ENCODE assay signal across 16 mouse cellular contexts in genomic region chr13:48443996-48444395, GRCm38 (mm10).
A peak's percentile ranks its signal among the peaks of the same experiment; 100 is the strongest.
DNase-seq lines count a peak whose midpoint lies in the region; ATAC-seq and TF ChIP-seq lines count a peak whose summit lies in the region.
"Had no signal": no experiment of that assay in that cellular context is flagged by ENCODE, and none has a peak within 500 bp of the region (broad histone marks: within the 10 kb centered on the region; RNA-seq: fewer than 3 reads in every experiment).

No protein-coding gene starts in this region.

- 0 out of 2 replicates have a peak overlapping the region, but pooled peaks have one; percentile 50 for H3K27ac ChIP-seq in hindbrain, embryonic 12.5 days
- H3K27ac ChIP-seq in hindbrain, embryonic 11.5 days (ENCODE audit: low read depth, low read length) = no peak overlapping the region
- H3K27ac ChIP-seq in stomach, embryonic 15.5 days = no peak overlapping the region
- no peak overlapping the region for H3K27ac ChIP-seq in stomach, postnatal 0 days (replicated peaks)
- peak overlapping the region; percentile 76 for H3K27ac ChIP-seq in midbrain, embryonic 12.5 days (replicated peaks)
- H3K27ac ChIP-seq: gastrocnemius, adult 2 months had no signal

- no peak overlapping the region for H3K9ac ChIP-seq in hindbrain, embryonic 12.5 days
- no peak overlapping the region for H3K9ac ChIP-seq in hindbrain, embryonic 11.5 days (ENCODE audit: low read depth, low read length)
- no peak overlapping the region for H3K9ac ChIP-seq in stomach, embryonic 15.5 days
- H3K9ac ChIP-seq in stomach, postnatal 0 days (ENCODE audit: low read length) = no peak overlapping the region
- H3K9ac ChIP-seq in midbrain, embryonic 12.5 days (replicated peaks) = no peak overlapping the region
- H3K9ac ChIP-seq: forebrain, postnatal 0 days had no signal

- no peak for TF ChIP-seq EP300 in stomach, postnatal 0 days (optimal IDR thresholded peaks at IDR 0.05)

- no peak for DNase-seq in hindbrain, embryonic 11.5 days (ENCODE audit: low spot score)
- DNase-seq in stomach, postnatal 0 days (ENCODE audit: low spot score) = no peak
- no peak for DNase-seq in retina, postnatal 1 day
- DNase-seq in MN1 (ENCODE audit: low spot score) = no peak
- DNase-seq: cerebellum, postnatal 14 days; forebrain, postnatal 0 days; gastrocnemius, adult 2 months; kidney, adult 8-10 months; kidney, postnatal 25 days; layer of hippocampus, adult 9-11 months; right cerebral cortex, adult 18-20 months had no signal

- TF ChIP-seq CTCF in stomach, postnatal 0 days (IDR thresholded peaks at IDR 0.05; ENCODE audit: low read depth) = no peak

- H3K4me1 ChIP-seq in hindbrain, embryonic 12.5 days = 0 out of 2 replicates have a peak, but pooled peaks cover 3% of the 10 kb centered on the region
- H3K4me1 ChIP-seq in hindbrain, embryonic 11.5 days (replicated peaks; ENCODE audit: control insufficient read depth, insufficient read depth, low read length) = no peaks in the 10 kb centered on the region
- H3K4me1 ChIP-seq in stomach, embryonic 15.5 days = no peaks in the 10 kb centered on the region
- no peaks in the 10 kb centered on the region for H3K4me1 ChIP-seq in stomach, postnatal 0 days (replicated peaks; ENCODE audit: control insufficient read depth, insufficient read depth)
- H3K4me1 ChIP-seq in midbrain, embryonic 12.5 days = 0 out of 2 replicates have a peak, but pooled peaks cover 5% of the 10 kb centered on the region

- no peaks in the 10 kb centered on the region for H3K36me3 ChIP-seq in hindbrain, embryonic 12.5 days
- H3K36me3 ChIP-seq in hindbrain, embryonic 11.5 days (ENCODE audit: control insufficient read depth, insufficient read depth, low read length) = no peaks in the 10 kb centered on the region
- no peaks in the 10 kb centered on the region for H3K36me3 ChIP-seq in stomach, embryonic 15.5 days
- no peaks in the 10 kb centered on the region for H3K36me3 ChIP-seq in stomach, postnatal 0 days (ENCODE audit: control insufficient read depth, insufficient read depth, low read length)
- no peaks in the 10 kb centered on the region for H3K36me3 ChIP-seq in midbrain, embryonic 12.5 days

- WGBS in hindbrain, embryonic 12.5 days = 56% methylated on average over 8 of the region's 8 CpGs
- WGBS in hindbrain, embryonic 11.5 days = 45% methylated on average over 8 of the region's 8 CpGs
- 37% methylated on average over 8 of the region's 8 CpGs for WGBS in stomach, embryonic 15.5 days
- WGBS in stomach, postnatal 0 days = 33% methylated on average over 8 of the region's 8 CpGs
- 19% methylated on average over 8 of the region's 8 CpGs for WGBS in midbrain, embryonic 12.5 days

- H3K4me3 ChIP-seq in hindbrain, embryonic 12.5 days = no peak overlapping the region
- no peak overlapping the region for H3K4me3 ChIP-seq in hindbrain, embryonic 11.5 days (ENCODE audit: low read depth, low read length)
- no peak overlapping the region for H3K4me3 ChIP-seq in stomach, embryonic 15.5 days (replicated peaks)
- H3K4me3 ChIP-seq in stomach, postnatal 0 days (ENCODE audit: low read depth, low read length) = no peak overlapping the region
- H3K4me3 ChIP-seq in midbrain, embryonic 12.5 days = no peak overlapping the region
- H3K4me3 ChIP-seq: gastrocnemius, adult 2 months; myocyte had no signal

- no peak overlapping the region for H3K4me2 ChIP-seq in hindbrain, embryonic 12.5 days (replicated peaks)
- H3K4me2 ChIP-seq in hindbrain, embryonic 11.5 days (replicated peaks; ENCODE audit: low read depth, low read length) = no peak overlapping the region
- H3K4me2 ChIP-seq in stomach, embryonic 15.5 days = no peak overlapping the region
- H3K4me2 ChIP-seq in stomach, postnatal 0 days (replicated peaks; ENCODE audit: low read depth) = no peak overlapping the region
- H3K4me2 ChIP-seq in midbrain, embryonic 12.5 days (replicated peaks) = no peak overlapping the region

- no peaks in the 10 kb centered on the region for H3K9me3 ChIP-seq in hindbrain, embryonic 12.5 days (replicated peaks)
- H3K9me3 ChIP-seq in hindbrain, embryonic 11.5 days (ENCODE audit: control insufficient read depth, low read length) = no peaks in the 10 kb centered on the region
- no peaks in the 10 kb centered on the region for H3K9me3 ChIP-seq in stomach, embryonic 15.5 days
- H3K9me3 ChIP-seq in stomach, postnatal 0 days (ENCODE audit: control insufficient read depth, low read length) = no peaks in the 10 kb centered on the region
- H3K9me3 ChIP-seq in midbrain, embryonic 12.5 days = no peaks in the 10 kb centered on the region; the same call in 1 of the 2 replicates

- H3K27me3 ChIP-seq in hindbrain, embryonic 12.5 days = 0 out of 2 replicates have a peak, but pooled peaks cover 2% of the 10 kb centered on the region
- no peaks in the 10 kb centered on the region for H3K27me3 ChIP-seq in hindbrain, embryonic 11.5 days (ENCODE audit: control insufficient read depth, insufficient read depth, low read length)
- no peaks in the 10 kb centered on the region for H3K27me3 ChIP-seq in stomach, embryonic 15.5 days (replicated peaks)
- H3K27me3 ChIP-seq in stomach, postnatal 0 days (ENCODE audit: control insufficient read depth, insufficient read depth, low read length) = no peaks in the 10 kb centered on the region
- H3K27me3 ChIP-seq in midbrain, embryonic 12.5 days = peaks cover 16% of the 10 kb centered on the region

- ATAC-seq in hindbrain, embryonic 12.5 days (ENCODE audit: low FRiP score) = no peak
- ATAC-seq in hindbrain, embryonic 11.5 days (ENCODE audit: low FRiP score) = no peak
- peak; percentile 22; the same call in 1 of the 2 replicates for ATAC-seq in stomach, embryonic 15.5 days (ENCODE audit: insufficient read depth, low FRiP score, low read depth)
- ATAC-seq in stomach, postnatal 0 days (ENCODE audit: low FRiP score, low TSS enrichment) = no peak
- ATAC-seq in midbrain, embryonic 12.5 days (ENCODE audit: low FRiP score, low read depth) = no peak
- ATAC-seq: forebrain, postnatal 0 days; inflammation-experienced regulatory T-cells, adult 6 months had no signal

Comparison
In these comparisons a context has a peak if more than half of its experiments do, and no peak if none do; other contexts are left out.
1. H3K27ac ChIP-seq: peak in hindbrain, embryonic 12.5 days (single experiment) and midbrain, embryonic 12.5 days (single experiment); none in hindbrain, embryonic 11.5 days (single experiment), stomach, embryonic 15.5 days (single experiment) and stomach, postnatal 0 days (single experiment).